Mouse (Mus musculus) testis, postnatal 14 days (tissue): ENCODE data around the gene Prtn3.
"Not testable (repeated sequence)": the region's sequence is repeated elsewhere in the genome, so short reads cannot be mapped to it uniquely, and the experiment has no call there.

Source experiments
- DNase-seq: peaks from one replicate; pipeline ENCODE4 v3.0.0; 2021; ENCODE audit warnings: low spot score

The Prtn3 gene

DNA sequence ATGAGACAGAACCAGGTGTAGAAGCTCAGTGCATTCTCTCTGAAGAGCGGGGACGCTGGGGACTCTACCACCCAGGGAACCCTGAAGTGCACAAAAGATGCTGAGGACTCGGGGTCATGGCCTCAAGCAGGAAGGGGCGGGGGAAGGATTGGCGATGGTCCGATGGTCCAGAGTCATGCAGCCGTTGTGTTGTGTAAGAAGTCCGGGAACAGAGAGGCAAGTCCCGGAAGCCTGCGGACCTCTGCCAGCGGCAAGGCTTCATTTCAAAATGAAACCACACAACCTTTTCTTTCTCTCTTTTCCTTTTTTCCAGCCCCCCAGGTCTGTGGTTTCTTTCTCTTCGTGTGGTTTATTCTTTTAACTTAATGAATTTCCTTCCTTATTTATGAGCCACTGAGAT lies 3.5 kb downstream of the Prtn3 start:
- DNase-seq: no peak

DNA sequence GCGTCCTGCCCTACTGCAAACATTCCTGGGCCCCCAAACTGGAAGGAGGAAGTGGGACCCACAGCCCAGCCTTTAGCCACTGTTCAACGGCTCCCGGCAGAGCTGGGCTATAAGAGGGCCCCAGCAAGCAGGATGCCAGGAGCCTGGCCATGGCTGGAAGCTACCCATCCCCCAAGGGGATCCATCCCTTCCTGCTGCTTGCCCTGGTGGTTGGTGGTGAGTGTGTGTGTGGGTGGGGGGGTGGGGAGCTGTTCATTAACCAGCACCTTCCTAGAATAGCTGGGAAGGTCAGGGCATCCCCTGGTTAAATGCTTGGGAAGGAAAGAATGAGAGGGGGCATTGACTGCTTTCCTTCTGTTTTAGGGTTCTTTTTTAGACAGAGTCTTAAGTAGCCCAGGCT lies 5.3 kb downstream of the Prtn3 start:
- no peak for DNase-seq

DNA sequence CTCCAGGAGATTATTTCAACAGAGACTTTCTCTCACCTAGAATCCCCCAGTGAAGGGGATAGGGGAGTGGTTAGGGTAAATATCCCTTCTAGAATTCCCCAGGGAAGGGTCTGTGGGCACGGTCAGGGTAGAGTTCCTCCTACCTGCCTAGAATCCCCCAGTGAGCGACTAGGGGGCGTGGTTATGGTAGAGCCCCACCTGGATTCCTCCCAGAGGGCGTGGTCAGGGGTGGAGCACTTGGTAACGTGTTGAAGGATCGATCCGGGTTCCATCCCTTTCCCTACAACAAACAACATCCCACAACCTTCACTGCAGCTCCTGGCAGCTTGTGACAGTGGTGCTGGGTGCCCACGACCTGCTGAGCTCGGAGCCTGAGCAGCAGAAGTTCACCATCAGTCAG lies 6.4 kb downstream of the Prtn3 start:
- DNase-seq: no peak

DNA sequence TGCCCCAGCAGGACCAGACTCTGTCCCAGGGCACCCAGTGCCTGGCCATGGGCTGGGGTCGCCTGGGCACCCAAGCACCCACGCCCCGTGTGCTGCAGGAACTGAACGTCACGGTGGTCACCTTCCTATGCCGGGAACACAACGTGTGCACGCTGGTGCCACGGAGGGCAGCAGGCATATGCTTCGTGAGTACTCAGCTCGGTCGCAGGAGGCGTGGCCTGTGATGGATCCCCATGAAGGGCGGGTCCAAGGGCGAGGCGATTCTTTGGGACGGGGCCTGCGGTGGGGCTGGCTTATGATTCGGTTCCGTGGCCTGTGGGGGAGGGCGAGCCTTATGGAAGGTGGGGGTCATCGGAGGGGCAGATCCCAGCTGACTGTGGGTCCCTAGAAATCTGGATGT lies 7.7 kb downstream of the Prtn3 start:
- DNase-seq: no peak

DNA sequence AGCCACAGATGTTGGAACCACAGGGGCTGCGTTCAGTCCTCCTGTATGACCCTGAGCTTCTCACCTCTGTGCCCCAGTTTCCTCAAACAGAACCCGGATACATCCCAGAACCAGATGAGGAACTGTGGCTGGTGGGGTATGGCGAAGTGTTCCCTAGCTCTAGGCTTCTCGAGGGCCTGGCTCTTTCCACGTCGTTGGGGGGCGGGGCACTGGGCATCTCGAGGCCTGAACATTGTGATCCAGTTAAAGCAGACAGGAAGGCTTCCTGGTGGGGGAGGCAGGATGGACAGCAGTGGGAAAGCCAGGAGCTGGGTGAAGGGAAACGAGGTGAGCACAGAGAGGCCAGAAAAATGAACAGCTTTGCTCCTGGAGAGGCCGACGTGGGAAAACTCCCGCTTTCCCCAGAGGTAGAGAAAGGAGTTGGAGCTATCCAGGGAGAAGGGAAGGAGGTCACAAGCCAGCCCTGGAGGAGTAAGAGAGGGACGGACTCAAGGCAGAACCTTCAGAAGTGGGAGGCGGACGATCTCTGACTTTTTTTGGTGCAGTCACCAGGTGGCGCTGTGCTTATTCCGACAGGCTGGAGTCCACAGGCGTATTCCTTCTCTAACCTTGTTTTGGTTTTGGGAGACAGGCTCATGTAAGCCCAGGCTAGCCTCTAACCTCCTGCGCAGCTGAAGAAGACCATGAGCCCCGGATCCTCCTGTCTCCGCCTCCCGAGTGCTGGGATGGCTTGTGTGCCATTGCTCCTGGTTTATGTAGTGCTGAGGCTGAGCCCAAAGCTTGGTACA lies 9.2 kb downstream of the Prtn3 start:
- peak; percentile 67 for DNase-seq

DNA sequence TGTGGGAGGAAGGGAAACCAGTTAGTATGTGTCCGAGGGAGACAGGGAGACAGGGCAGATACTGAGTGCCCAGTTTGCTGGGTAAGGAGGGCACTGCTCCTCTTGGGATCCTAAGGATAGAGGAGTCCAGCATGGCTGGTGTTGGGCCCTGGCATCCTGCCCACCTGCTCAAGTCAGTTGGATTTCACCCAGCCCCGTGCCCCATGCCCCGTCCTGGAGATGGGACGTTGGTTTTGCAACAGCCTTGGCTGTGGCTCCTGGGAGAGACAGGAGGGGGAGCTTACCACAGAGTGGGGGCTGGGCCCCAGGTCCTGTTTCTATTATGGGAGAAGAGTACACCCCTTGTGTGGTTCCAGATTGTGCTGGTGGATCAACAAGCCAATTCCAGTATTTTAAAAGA lies 10.2 kb downstream of the Prtn3 start:
- no peak for DNase-seq

DNA sequence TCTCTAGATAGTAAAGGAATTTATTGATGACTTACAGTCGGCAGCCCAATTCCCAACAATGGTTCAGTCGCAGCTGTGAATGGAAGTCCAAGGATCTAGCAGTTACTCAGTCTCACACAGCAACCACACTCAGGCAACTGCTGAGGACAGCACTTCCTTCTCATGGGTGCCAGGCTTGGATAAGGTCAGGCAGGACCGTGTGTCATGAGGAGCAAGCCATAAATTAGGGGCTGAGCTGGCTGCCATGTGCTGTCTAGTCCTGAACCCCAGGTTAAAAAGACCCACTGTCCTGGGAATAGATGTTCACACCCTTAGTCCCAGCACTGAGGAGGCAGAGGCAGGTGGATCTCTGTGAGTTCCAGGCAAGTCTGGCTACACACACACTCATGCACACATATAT lies 10.7 kb downstream of the Prtn3 start:
- not testable (repeated sequence) for DNase-seq

DNA sequence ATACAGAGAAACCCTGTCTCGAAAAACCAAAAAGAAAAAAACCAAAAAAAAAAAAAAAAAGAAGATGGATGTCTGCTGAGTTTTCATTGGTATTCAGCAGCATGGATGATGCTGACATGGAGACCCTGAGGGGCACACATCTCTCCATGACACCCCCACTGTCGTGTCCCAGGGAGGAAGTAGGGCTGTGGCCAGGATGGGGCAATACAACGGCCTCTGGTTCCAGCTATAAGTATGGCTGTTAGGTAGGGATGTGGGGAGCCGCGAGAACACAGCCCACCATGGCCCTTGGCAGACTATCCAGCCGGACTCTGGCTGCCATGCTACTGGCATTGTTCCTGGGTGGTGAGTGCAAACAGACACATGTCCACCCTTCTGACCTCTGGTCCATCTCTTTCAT lies 11.8 kb downstream of the Prtn3 start, which contains the start of gene Elane:
TSS of gene Elane (plus strand) at position 194 of the 400 bp plus-strand sequence.
- no peak for DNase-seq

DNA sequence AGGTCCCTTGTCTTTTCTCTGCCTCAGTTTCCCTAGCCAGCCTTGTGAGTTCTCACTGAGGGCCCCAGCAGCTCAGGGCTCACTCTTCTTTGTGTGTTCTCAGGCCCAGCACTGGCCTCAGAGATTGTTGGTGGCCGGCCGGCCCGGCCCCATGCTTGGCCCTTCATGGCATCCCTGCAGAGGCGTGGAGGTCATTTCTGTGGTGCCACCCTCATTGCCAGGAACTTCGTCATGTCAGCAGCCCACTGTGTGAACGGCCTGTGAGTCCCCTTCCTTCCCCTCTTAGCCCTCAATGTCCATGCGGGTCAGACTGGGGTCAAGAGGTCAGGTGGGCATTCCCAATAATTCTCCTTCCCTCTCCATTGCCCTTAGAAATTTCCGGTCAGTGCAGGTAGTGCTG lies 12.3 kb downstream of the Prtn3 start:
- no peak for DNase-seq

DNA sequence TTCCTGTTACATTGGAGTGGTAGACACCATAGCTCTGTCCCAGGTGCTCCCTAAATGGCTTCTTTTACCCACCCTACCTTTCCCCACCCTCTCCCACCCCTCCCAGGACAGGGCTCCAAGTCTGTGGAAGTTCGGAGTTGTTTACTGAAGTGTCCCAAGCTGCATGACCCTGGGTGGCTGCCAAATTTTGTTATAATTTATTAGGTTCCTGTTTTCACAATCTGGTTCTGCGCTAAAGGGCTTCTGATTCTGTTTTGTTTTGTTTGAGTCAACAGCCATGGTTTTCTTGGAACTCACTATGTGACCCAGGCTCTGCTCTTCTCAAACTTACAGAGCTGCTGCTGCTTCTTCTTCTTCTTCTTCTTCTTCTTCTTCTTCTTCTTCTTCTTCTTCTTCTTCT lies 15.1 kb downstream of the Prtn3 start:
- no peak for DNase-seq

DNA sequence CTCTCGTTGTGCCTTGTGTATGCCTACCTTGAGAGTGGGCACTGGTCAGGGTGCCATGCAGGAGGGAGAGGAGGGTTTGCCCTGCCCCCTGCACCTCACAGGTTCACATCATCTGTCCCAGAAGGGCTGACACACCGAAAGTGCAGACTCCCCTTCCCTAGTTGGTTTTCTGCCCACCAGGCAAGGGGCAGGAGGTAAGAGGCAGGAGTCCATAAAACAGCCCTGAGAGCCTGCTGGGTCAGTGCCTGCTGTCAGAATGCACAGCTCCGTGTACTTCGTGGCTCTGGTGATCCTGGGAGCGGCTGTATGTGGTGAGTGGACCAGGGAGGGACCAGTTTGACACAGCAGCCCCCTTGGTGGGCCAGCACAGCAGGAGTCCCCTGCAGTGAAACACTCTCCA lies 16.4 kb downstream of the Prtn3 start, which contains the start of gene Cfd:
TSS of gene Cfd (plus strand) at position 184 of the 400 bp plus-strand sequence.
- no peak for DNase-seq

DNA sequence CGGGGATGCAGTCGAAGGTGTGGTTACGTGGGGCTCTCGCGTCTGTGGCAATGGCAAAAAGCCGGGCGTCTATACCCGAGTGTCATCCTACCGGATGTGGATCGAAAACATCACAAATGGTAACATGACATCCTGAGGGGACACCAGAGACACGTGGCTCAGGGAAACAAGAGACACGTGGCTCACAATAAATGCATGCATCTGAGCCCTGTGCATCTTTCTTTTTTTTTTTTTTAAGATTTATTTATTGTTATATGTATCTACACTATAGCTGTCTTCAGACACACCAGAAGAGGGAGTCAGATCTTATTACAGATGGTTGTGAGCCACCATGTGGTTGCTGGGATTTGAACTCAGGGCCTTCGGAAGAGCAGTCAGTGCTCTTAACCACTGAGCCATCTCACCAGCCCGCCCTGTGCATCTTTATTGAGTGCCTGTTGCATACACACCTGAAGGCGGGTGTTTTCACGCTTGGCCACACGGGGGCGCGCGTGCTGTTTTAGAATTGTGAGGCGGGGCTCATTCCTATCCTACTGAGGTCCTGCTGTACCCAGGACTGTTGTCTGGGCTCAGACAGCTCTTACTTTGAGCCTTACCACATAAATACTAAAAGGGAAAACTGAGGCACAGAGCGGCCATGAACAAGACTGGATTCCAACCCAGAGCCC lies 18.3 kb downstream of the Prtn3 start:
- not testable (repeated sequence) for DNase-seq

DNA sequence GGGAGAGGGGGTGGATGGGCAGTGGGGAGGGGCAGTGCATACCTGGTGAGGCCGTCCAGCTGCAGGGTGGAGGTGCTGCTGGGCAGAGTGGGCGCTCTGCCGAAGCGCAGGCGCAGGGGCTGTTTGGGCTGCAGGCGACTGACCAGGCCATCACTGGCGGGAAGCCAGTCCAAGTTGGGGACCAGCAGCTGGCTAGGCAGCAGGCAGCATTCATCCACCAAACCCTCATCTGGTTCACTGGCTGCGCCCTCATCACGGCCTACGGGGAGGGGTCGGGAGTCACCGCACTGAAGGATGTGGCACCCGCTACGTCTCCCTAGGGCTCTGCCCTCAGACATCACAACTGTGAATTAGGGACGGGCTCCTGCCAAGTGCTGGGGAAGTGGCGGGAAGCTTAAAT lies 22.0 kb downstream of the Prtn3 start:
- DNase-seq: no peak

DNA sequence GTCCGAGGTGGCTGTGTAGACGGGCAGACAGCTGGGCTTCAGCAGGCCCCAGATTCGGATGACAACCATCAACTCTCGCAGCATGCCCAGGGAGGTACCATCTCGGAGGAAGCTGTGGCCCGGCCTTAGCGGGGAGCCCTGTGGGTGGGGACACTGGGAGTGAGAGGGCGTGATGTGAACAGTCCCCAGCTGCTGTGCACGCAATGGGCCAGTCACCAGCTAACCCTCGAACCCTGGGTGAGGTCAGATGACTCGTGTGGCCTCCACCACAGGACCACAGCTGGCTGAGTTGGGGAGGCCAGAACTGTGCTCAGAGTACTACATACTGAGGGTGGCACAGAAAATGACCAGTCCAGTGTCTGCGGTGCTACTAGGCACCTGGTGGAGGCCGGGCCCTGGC lies 22.5 kb downstream of the Prtn3 start:
- DNase-seq: no peak

DNA sequence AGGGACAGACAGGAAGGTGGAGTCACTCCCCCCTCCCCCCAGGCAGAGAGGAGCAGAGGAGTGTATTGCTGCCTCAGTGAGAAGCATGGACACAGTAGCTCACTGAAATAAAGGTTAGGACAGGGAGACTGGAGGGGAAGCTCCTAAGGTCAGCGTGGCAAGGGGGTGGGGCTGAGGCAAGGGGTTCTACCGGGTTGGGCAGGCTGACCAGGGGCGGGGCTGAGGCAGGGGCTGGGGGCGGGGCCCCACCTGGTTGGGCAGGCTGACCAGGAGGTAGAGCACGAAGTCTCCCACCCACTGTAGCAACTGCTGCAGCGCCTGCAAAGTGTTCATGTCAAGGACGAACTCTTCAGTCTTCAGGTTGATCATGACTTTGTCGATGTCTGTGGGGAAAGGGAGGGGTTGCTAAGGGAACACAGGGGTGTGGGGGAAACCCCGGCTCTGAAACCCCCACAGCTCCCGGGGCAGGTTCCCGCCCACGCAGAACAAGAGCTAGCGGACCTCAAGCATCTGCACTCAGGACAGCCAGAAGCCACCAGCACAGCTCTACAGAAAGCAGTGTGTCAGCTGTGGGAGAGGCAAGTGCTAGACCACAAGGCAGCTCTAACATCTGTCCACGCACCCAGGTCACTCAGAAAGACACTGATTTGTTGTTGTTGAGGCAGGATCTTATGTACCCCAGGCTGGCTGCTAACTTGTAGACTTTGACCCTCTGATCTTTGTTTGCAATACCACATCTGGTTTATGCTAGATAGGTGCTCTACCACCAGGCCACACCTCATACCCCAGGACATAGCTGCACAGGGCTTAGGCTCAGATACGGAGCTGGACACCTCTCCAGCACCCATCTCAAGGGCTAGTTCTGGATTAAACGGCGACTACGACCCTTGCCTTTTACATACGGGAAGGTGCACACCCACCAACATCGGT lies 23.3 kb downstream of the Prtn3 start:
- DNase-seq: no peak

DNA sequence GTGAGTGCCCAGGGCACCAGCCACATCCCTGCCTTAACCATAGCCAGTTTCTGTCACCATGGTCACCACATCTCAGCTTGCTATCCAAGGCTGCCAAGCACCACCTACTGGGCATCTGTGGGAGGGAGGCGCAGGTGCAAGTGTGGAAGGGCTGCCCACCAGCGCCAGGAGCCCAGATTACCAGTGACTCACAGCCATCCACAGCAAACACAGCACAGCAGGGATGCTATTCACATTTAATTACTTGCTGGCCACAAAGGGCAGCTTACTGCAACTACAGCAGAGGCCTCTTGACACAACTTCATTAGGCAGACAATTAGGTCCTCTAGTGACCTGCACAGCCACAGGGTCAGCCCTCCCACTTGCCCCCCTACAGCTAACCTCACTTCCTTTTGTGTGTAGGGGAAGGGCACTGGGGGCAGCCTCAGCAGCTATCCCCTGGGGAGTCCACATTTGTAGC lies 26.7 kb downstream of the Prtn3 start:
- DNase-seq: no peak

DNA sequence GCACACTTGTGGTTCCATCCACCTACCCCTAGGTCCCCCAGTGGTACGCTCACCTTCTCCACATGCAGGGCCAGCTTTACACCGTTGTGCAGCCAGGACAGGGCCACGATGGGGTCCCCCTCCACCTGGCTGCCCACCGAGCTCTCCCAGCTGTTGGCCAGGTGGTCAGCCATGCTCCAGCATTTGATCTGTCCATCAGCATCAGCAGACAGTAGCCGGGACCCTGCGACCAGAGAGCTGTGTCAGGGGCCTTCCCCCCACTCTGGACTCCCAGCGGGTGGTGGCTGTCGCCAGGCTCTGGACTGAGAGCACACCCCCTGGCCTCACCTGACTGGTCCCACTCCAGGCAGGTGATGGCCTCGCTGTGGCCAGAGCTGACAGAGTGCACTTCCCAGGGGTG lies 32.4 kb downstream of the Prtn3 start:
- no peak for DNase-seq

DNA sequence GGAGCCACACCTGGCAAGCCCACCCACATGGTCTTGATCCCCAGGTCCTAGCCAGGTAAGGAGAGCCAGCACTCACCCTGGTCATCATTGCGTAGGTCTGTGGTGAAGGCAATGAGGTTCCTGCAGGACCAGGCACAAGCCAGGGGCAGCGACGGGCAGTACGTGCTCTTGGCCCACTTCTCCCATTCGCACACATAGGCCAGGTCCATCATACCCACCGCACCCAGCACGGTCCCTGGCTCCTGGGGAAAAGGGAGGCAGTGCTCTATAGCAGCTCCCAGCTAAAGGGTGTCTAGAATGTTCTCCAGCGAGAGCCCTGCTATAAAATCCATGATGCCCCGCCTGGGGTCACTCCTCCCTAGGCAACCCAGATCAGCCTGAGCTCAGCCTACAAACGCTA lies 33.1 kb downstream of the Prtn3 start:
- DNase-seq: no peak

DNA sequence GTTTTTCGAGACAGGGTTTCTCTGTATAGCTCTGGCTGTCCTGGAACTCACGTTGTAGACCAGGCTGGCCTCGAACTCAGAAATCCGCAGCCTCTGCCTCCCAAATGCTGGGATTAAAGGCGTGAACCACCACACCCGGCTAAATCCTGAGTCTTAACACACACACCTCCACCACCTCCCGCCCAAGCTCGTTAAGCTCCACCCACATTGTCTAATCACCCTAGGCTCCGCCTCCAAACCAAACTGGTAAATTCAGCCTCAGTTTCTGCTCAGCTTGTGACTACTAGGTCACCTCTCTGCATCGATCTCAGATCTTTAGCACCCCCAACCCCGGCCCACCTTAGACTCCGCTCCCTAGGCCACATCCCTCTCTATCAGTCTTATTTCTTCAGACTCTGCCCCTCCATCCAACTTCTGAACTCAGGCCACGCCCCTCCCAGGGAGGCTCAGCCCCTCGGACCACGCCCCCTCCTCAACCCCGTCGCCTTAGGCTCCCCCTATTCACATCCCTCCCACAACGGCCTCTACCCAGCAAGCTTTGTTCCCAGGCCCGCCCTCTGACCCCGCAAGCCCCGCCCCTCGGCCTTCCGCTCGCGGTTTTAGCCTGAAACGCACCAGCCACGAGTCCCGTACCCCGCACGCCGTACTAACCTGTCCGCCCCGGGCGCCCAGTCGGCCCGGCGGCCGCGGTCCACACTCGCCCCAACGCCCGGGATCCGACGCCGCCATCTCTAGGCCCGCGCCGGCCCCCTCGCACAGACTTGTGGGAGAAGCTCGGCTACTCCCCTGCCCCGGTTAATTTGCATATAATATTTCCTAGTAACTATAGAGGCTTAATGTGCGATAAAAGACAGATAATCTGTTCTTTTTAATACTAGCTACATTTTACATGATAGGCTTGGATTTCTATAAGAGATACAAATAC lies 34.2 kb downstream of the Prtn3 start, which contains the start of gene Med16:
TSS of gene Med16 (minus strand) at position 757 of the 925 bp plus-strand sequence.
- peak; percentile 98 for DNase-seq

DNA sequence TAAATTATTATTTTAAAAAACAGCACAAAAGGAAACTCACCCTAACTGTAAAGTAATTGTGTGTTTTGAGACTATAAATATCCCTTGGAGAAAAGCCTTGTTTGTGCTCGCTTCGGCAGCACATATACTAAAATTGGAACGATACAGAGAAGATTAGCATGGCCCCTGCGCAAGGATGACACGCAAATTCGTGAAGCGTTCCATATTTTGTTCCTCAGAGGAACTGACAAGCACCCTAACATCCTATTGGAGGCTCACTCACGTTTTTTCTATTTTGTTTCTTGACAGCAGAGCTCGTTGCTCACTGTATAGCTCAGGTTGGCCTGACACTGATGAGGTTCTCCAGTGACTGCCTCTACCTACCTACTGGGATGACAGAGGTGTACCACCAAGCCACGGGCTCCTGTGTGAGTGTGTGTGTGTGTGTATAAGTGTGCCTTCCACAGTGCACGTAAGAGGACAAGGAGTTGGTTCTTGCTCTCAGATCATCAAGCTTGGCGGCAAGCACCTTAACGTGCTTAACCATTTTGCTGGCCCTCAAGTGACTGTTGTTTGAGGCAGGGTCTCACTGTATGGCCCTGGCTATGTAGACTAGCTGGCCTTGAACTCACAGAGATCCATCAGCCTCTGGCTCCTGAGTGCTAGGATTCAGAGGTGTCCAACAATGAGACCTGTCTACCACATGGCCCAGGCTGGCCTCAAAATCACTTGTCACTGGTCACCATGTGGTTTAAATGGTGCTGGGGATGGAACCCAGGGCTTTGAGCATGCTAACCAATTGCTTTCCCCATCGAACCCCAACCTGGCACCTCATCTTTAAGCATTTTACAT lies 35.0 kb downstream of the Prtn3 start:
- peak; percentile 48 for DNase-seq
